Mouse (Mus musculus) lung, embryonic 16.5 days (tissue): ENCODE data around the gene 2810459M11Rik. TPM values are rescaled to one million over a fixed set of nuclear protein-coding genes. Genes with fewer than 3 reads are reported as not detected.

ENCODE experiments used
- ATAC-seq: fragments of 200-750 bp; cut with Nextera tagmentation; 2 replicates; pipeline ENCODE4 v1.8.0; 2017; ENCODE audit warnings: low read depth, mild to moderate bottlenecking, moderate library complexity
- H3K27ac ChIP-seq: fragments of 300-500 bp; sonication (generic); 2 replicates; pipeline ENCODE4 v1.5.1; 2014; ENCODE audit warnings: mild to moderate bottlenecking, control low read depth, low read length
- H3K27me3 ChIP-seq: fragments of 300-500 bp; sonication (generic); 2 replicates; pipeline ENCODE4 v1.6.1; 2014; ENCODE audit warnings: low read depth, low read length, mixed read lengths; ENCODE audit not compliant: control insufficient read depth, insufficient read depth
- H3K36me3 ChIP-seq: fragments of 300-500 bp; sonication (generic); 2 replicates; pipeline ENCODE4 v1.6.1; 2014; ENCODE audit warnings: low read length; ENCODE audit not compliant: control insufficient read depth, insufficient read depth
- H3K4me1 ChIP-seq: fragments of 300-500 bp; sonication (generic); replicated peaks from 2 replicates; pipeline ENCODE4 v1.6.1; 2014; ENCODE audit warnings: low read length, mixed read lengths; ENCODE audit not compliant: control insufficient read depth, insufficient read depth
- H3K4me2 ChIP-seq: fragments of 300-500 bp; sonication (generic); 2 replicates; pipeline ENCODE4 v1.6.1; 2014; ENCODE audit warnings: low read depth, low read length, control low read depth
- H3K4me3 ChIP-seq: fragments of 300-500 bp; sonication (generic); 2 replicates; pipeline ENCODE4 v1.5.1; 2014; ENCODE audit warnings: mild to moderate bottlenecking, low read length, control low read depth
- H3K9ac ChIP-seq: fragments of 300-500 bp; sonication (generic); 2 replicates; pipeline ENCODE4 v1.6.1; 2014; ENCODE audit warnings: low read length, control low read depth
- H3K9me3 ChIP-seq: fragments of 300-500 bp; sonication (generic); 2 replicates; pipeline ENCODE4 v1.6.1; 2016; ENCODE audit warnings: low read length; ENCODE audit not compliant: control insufficient read depth
- WGBS: fragments of 180-500 bp; shearing (Covaris S2); extraction: QIAGEN DNeasy Blood & Tissue Kit; methylation state at CpG from one replicate; pipeline ENCODE4 v1.1.7; 2014; 5-methylcytosine and 5-hydroxymethylcytosine counted together
- polyA plus RNA-seq: library from polyadenylated mRNA; unstranded; fragments of >200 nt; fragmentation: Nextera tagmentation; extraction: Ambion mirVana; gene quantifications from 2 replicates; pipeline ENCODE4 v1.2.1, GENCODE M21; 2015

2810459M11Rik gene
- polyA plus RNA-seq, 1 experiment from 2014 or later = 0.92 TPM

DNA sequence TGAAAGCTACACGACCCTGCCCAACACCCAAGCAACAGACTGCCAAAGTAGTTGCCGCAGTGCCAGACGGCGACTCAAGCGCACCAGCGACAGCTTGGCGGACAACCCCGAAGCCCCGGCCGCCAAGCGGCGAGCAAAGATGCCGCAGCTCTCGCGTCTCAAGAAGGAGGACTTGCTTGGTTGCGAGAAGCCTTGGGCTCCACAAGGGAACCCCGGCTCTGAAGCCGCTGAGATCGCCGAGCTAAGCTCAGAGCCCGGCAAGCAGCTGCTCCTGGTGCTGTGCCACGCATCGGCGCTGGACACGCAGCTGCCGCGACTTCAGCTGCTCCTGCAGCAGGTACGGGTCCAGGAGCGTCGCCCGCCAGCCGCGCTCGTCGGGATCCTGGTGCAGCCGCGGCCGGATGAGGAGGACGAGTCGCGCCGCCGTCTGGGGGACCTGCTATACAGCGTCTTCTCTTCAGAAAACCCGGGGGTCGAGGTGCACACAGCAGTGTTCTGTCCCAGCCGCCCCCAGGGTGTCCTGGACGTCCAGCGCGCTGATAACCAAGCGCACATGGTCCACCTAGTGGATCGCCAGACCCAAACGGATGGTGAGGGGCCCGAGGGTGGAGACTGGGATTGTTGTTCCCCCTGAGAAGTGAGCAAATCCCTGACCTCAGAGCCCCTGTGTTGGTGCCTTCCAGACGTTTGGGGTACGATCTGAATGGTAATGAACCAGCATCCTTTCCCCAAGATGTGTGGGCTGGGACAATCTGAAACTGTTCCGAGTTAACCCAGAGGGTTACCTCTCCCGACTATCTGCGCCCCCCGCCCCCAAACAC is 27.2 kb upstream of the 2810459M11Rik start:
- peak overlapping the region; percentile 64 for H3K9ac ChIP-seq
- H3K4me3 ChIP-seq = peak overlapping the region; percentile 53
- H3K4me2 ChIP-seq = peak overlapping the region; percentile 87
- ATAC-seq = peak; percentile 60
- no peak overlapping the region for H3K27ac ChIP-seq
- no peaks in the 10 kb centered on the region for H3K36me3 ChIP-seq
- WGBS = 3% methylated on average over 54 of the region's 60 CpGs
- no peaks in the 10 kb centered on the region for H3K9me3 ChIP-seq
- peaks cover 20% of the 10 kb centered on the region for H3K27me3 ChIP-seq
- H3K4me1 ChIP-seq = peaks cover 3% of the 10 kb centered on the region; the same call in 1 of the 2 replicates

DNA sequence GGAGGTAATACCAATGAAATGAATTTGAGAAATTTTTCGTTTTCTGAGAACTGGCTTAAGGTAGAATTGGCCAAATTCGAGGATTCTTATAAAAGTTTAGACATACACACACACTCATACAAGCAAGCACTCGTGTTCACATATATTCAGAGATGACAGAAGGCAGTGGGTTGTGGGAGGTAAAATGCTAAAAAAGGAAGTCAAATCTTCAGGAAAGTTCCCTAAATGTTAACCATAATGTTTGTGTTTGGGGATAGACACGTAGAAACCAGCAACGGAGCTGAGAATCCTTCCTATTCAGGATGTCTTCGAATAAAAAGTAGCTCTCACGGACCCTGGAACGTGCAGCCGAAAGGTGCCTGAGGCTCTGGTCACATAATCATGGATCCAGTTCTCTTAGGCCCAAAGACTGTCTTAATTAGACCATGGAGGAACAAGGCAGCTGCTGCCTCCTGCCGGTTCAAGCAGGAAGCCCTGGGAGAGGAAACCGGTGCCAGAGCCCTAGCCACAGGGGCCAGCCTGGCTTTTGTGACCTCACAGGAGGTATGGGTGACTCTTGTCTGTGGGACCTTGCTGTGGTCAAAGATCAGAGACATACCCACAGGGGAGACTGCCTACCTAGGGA is 24.2 kb upstream of the 2810459M11Rik start:
- ATAC-seq = no peak
- Histone ChIP-seq H3K4me3 (no peak overlapping the region), H3K9me3 (no peaks in the 10 kb centered on the region), H3K9ac (no peak overlapping the region), H3K27me3 (peaks cover 20% of the 10 kb centered on the region), H3K4me2 (no peak overlapping the region), H3K4me1 (peaks cover 3% of the 10 kb centered on the region; the same call in 1 of the 2 replicates), H3K27ac (no peak overlapping the region), H3K36me3 (no peaks in the 10 kb centered on the region)
- WGBS = 69% methylated on average over 11 of the region's 11 CpGs

DNA sequence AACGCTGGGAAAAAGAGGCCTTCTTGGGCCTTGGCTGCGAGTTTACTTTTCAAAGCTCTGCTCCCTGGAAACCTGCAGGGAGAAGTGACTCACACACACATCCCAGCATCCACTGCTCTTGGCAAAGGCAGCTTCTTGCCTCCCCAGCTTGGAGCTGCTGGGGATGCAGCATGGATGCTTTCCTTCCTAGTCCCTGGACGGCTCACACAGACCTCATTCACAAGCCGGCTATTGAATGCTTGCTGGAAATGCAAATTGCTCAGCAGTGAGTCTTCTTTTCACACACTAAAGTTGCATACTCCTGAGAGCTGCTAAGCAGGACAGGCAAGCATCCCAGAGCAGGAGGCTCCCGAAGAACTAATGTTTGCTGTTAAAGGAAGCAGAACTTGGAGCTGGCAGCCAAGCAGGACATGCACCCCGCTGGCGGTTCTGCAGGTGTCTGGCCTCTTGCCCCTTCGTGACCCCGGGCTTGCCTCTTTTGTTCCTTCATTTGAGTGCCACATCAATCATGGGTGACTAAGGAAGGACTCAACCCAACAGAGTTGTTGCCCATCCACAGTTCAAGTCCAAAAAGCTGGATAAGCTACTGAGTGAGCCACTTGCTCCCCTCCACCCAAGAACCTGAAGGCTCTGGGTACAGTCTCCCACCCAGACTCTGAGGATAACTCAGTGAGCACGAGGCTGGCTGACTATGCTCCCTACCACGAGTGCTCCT is 13.2 kb upstream of the 2810459M11Rik start:
- H3K4me2 ChIP-seq = no peak overlapping the region
- no peak overlapping the region for H3K27ac ChIP-seq
- no peaks in the 10 kb centered on the region for H3K36me3 ChIP-seq
- no peaks in the 10 kb centered on the region for H3K4me1 ChIP-seq
- H3K9ac ChIP-seq = no peak overlapping the region
- ATAC-seq = no peak
- no peaks in the 10 kb centered on the region; the same call in 1 of the 2 replicates for H3K27me3 ChIP-seq
- H3K4me3 ChIP-seq = no peak overlapping the region
- no peaks in the 10 kb centered on the region for H3K9me3 ChIP-seq
- 14% methylated on average over 11 of the region's 11 CpGs for WGBS

DNA sequence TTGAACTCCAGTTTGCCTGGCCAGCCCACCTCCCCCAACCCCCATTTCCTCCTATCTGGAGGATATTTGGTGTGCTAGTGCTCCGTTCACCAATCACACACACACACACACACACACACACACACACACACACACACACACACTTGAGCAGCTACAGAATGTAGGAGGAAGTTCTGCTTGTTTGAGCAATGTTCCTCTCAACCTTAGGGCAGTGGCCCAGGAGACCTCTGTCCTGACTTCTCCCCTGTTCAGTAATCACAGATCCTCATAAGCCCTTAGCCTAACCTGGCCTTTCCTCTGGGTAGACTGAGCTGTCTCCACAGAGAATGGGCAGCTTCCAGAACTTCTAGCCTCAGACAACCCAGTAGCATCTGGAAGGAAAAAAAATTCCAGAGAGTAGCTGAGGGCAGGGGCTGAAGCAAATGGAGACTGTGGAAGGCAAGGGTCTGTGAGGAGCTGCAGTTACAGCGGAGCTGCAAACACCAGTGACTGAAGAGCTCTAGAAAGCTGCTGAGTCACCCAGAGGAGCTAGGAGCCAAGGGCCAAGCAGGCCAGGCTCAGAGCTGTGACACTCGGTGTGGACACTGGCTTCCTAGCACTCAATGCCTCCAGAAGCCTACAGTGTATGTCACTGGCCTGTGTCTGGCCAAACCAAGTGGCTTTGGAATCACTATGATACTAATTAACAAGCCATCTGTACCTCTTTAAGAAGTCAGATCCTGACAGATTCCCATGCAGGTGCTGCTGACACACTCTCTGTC is 7.3 kb upstream of the 2810459M11Rik start:
- H3K27ac ChIP-seq = peak overlapping the region; percentile 61; the same call in 1 of the 2 replicates
- no peaks in the 10 kb centered on the region for H3K36me3 ChIP-seq
- 41% methylated on average over 3 of the region's 3 CpGs for WGBS
- no peak overlapping the region for H3K4me2 ChIP-seq
- no peak overlapping the region for H3K4me3 ChIP-seq
- H3K27me3 ChIP-seq = no peaks in the 10 kb centered on the region
- H3K9ac ChIP-seq = no peak overlapping the region
- ATAC-seq = peak; percentile 78
- peaks cover 4% of the 10 kb centered on the region; the same call in 1 of the 2 replicates for H3K9me3 ChIP-seq
- H3K4me1 ChIP-seq = no peaks in the 10 kb centered on the region

DNA sequence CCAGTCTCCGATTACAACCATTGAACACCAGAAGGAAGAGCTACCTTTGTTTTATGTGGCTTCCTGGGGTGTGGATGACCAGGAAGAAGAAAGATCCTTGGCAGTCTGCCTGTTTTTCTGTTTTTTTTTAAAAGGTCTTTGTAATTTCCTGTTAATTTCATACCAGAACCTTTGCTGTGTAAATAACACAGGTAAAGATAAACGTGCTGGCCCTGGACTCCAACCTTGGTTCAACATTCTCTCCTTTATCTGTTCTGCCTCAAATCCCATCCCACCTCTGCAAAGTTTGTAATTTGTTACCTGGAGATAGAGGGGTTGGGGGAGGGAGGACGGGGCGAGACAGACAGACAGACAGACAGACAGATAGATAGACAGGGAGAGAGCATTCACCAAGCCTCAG is 5.5 kb upstream of the 2810459M11Rik start:
- H3K36me3 ChIP-seq = no peaks in the 10 kb centered on the region
- no peak overlapping the region for H3K4me3 ChIP-seq
- H3K9me3 ChIP-seq = peaks cover 4% of the 10 kb centered on the region; the same call in 1 of the 2 replicates
- peaks cover 12% of the 10 kb centered on the region for H3K27me3 ChIP-seq
- H3K4me2 ChIP-seq = no peak overlapping the region
- no peak overlapping the region for H3K27ac ChIP-seq
- H3K4me1 ChIP-seq = no peaks in the 10 kb centered on the region
- no peak overlapping the region for H3K9ac ChIP-seq
- no peak for ATAC-seq
- WGBS = 51% methylated on average over 4 of the region's 4 CpGs

DNA sequence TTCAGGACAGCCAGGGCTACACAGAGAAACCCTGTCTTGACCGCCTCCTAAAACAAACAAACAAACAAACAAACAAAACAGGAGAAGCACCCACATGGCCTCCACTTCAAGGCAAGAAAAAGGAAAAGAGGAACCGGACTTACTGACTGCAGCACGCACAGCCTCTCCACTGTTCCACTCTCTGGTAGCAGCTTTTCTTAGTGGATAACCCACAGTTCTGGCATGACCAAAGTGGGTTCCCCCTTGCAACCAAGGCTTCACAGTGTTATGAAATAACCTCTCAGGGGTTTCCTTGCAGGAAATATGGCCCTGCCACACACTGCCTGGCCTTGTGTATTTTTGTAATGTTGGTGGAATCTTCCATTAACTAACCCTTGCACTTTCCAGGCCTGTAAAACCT is 4.8 kb upstream of the 2810459M11Rik start:
- Histone ChIP-seq H3K27ac (no peak overlapping the region), H3K9ac (no peak overlapping the region), H3K4me2 (no peak overlapping the region), H3K36me3 (no peaks in the 10 kb centered on the region), H3K27me3 (peaks cover 19% of the 10 kb centered on the region), H3K4me1 (no peaks in the 10 kb centered on the region), H3K9me3 (peaks cover 4% of the 10 kb centered on the region; the same call in 1 of the 2 replicates), H3K4me3 (no peak overlapping the region)
- ATAC-seq = no peak
- WGBS = 83% methylated on average over 3 of the region's 3 CpGs

DNA sequence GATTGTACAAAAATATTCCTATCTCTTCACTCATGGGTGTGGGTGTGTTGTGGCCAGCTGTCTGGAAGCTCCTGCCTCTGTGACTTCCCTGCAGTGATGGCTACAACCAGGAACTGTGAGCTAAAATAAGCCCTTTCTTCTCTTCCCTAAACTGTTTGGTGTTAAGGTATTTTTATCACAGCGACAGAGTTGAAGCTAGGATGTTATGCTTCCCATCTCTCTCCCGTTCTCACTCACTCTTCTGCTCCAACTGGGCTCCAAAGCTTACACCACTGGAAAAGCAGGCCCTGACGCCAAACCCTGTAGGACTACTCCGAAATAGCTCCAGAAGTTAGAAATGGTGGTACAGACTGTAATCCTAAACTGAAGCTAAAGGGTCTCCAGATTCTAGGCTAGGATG is 607 bp upstream of the 2810459M11Rik start:
- H3K27ac ChIP-seq = no peak overlapping the region
- no peak overlapping the region for H3K9ac ChIP-seq
- H3K36me3 ChIP-seq = no peaks in the 10 kb centered on the region
- H3K4me1 ChIP-seq = peaks cover 11% of the 10 kb centered on the region
- 59% methylated on average over 4 of the region's 4 CpGs for WGBS
- H3K27me3 ChIP-seq = peaks cover 44% of the 10 kb centered on the region
- H3K9me3 ChIP-seq = peaks cover 4% of the 10 kb centered on the region; the same call in 1 of the 2 replicates
- ATAC-seq = no peak
- H3K4me2 ChIP-seq = no peak overlapping the region
- no peak overlapping the region for H3K4me3 ChIP-seq

DNA sequence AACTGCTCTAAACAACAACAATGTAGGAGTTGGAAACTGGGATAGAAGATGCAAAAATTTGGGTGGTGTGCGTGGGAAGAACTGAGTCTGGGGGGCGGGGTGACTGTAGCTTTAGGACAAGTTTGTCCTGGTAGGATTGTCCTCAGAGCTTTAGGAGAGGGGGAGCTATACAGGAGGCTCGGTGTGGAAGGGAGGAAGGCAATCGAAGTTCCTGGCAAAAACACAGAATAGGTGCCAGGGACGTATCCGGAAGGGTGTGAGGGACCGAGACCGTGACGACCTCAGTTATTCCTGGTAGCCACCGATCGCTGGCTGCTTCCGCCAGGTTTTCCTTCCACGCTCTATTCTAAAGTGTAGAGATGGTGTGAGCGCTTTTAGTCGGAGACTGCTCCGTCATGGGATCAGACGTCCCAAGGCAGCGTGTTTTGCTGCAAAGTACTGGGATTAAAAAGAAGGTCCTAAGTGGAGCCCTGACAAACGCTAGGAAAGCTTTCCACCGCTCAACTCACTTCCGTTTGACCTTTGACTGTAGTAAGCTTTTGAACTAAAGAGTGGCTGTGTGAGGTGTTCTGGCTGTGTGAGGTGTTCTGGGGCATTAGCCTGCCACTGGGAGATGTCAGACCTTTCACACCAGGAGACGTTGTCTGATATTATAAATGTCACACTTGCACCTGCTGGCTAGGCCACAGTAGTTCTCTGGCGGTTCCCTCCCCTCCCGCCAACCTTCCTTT is 1.3 kb downstream of the 2810459M11Rik start:
- Histone ChIP-seq H3K36me3 (no peaks in the 10 kb centered on the region), H3K9me3 (no peaks in the 10 kb centered on the region), H3K27ac (no peak overlapping the region), H3K27me3 (peaks cover 44% of the 10 kb centered on the region), H3K4me1 (peaks cover 11% of the 10 kb centered on the region), H3K9ac (no peak overlapping the region; the same call in 1 of the 2 replicates), H3K4me2 (peak overlapping the region; percentile 97), H3K4me3 (peak overlapping the region; percentile 57)
- ATAC-seq = no peak
- WGBS = 9% methylated on average over 24 of the region's 24 CpGs
